Mouse (Mus musculus) bone marrow macrophage, adult 2 months (primary cell): ENCODE data around the gene Prr22. TPM values are rescaled to one million over a fixed set of nuclear protein-coding genes. Genes with fewer than 3 reads are reported as not detected.

Experiments used
- H3K27ac ChIP-seq: 2 replicates; pipeline ENCODE4 v1.5.1; 2012; ENCODE audit warnings: low read depth, low read length; ENCODE audit not compliant: insufficient read depth
- H3K4me1 ChIP-seq: 2 replicates; pipeline ENCODE4 v1.6.1; 2012; ENCODE audit warnings: low read length; ENCODE audit not compliant: control insufficient read depth, insufficient read depth
- H3K4me3 ChIP-seq: 2 replicates; pipeline ENCODE4 v1.5.1; 2012; ENCODE audit warnings: mild to moderate bottlenecking, low read length, moderate library complexity; ENCODE audit not compliant: insufficient read depth
- CTCF ChIP-seq: IDR thresholded peaks from 2 replicates; pipeline ENCODE4 v1.5.1; 2012; ENCODE audit warnings: low read depth, mild to moderate bottlenecking, low read length, moderate library complexity
- POLR2A ChIP-seq: IDR thresholded peaks from 2 replicates; pipeline ENCODE4 v1.6.1; 2012; ENCODE audit warnings: mild to moderate bottlenecking, low read depth, low read length, borderline replicate concordance
- polyA plus RNA-seq: library from polyadenylated mRNA; stranded (reverse); fragments of >200 nt; gene quantifications from 2 replicates; pipeline ENCODE4 v1.2.4, GENCODE M21; 2012; ENCODE audit not compliant: missing spikeins, insufficient read depth, insufficient read length

The Prr22 gene
- polyA plus RNA-seq, 1 experiment: not detected

- TF ChIP-seq CTCF (no peak), POLR2A (no peak)
- H3K27ac ChIP-seq: no peak overlapping the region
- H3K4me3 ChIP-seq: no peak overlapping the region
- H3K4me1 ChIP-seq: no peaks in the 10 kb centered on the region
Observed at GRCm38 (mm10) chr17:56767531-56768135, 2.4 kb upstream of the Prr22 start.

GRCm38 (mm10) chr17:56768941-56769340 lies 1.1 kb upstream of the Prr22 start:
- TF ChIP-seq POLR2A: no peak
- TF ChIP-seq CTCF: no peak
- H3K27ac ChIP-seq: no peak overlapping the region
- H3K4me3 ChIP-seq: no peak overlapping the region
- no peaks in the 10 kb centered on the region for H3K4me1 ChIP-seq

- no peak overlapping the region for H3K27ac ChIP-seq
- TF ChIP-seq CTCF (no peak), POLR2A (no peak)
- H3K4me1 ChIP-seq: peaks cover 9% of the 10 kb centered on the region
- H3K4me3 ChIP-seq: no peak overlapping the region
Observed at GRCm38 (mm10) chr17:56777568-56777967, 7.5 kb downstream of the Prr22 start.

- no peak for TF ChIP-seq POLR2A
- TF ChIP-seq CTCF: no peak
- Histone ChIP-seq H3K4me1 (peaks cover 9% of the 10 kb centered on the region), H3K4me3 (no peak overlapping the region), H3K27ac (no peak overlapping the region)
Observed at GRCm38 (mm10) chr17:56778779-56779362, 8.8 kb downstream of the Prr22 start.

- H3K4me1 ChIP-seq: peaks cover 9% of the 10 kb centered on the region
- no peak overlapping the region for H3K4me3 ChIP-seq
- H3K27ac ChIP-seq: no peak overlapping the region
- TF ChIP-seq CTCF (no peak), POLR2A (no peak)
Observed at GRCm38 (mm10) chr17:56780291-56780978, 10.4 kb downstream of the Prr22 start.

GRCm38 (mm10) chr17:56788886-56789285 lies 18.8 kb downstream of the Prr22 start:
- Histone ChIP-seq H3K27ac (no peak overlapping the region), H3K4me1 (no peaks in the 10 kb centered on the region), H3K4me3 (no peak overlapping the region)
- no peak for TF ChIP-seq POLR2A
- TF ChIP-seq CTCF: no peak

- TF ChIP-seq POLR2A (no peak), CTCF (no peak)
- no peak overlapping the region for H3K27ac ChIP-seq
- H3K4me1 ChIP-seq: no peaks in the 10 kb centered on the region
- no peak overlapping the region for H3K4me3 ChIP-seq
Observed at GRCm38 (mm10) chr17:56789286-56789685, 19.2 kb downstream of the Prr22 start.

- no peaks in the 10 kb centered on the region for H3K4me1 ChIP-seq
- H3K27ac ChIP-seq: no peak overlapping the region
- TF ChIP-seq POLR2A (no peak), CTCF (no peak)
- H3K4me3 ChIP-seq: no peak overlapping the region
Observed at GRCm38 (mm10) chr17:56792588-56792987, 22.5 kb downstream of the Prr22 start.

- Histone ChIP-seq H3K4me1 (no peaks in the 10 kb centered on the region), H3K27ac (no peak overlapping the region), H3K4me3 (no peak overlapping the region)
- TF ChIP-seq POLR2A: no peak
- TF ChIP-seq CTCF: no peak
Observed at GRCm38 (mm10) chr17:56793614-56794319, 23.7 kb downstream of the Prr22 start.
